Mouse (Mus musculus) CH12.LX (cell line): ENCODE data around the gene Ces2e. TPM values are rescaled to one million over a fixed set of nuclear protein-coding genes. Genes with fewer than 3 reads are reported as not detected.
"Not testable (repeated sequence)": the region's sequence is repeated elsewhere in the genome, so short reads cannot be mapped to it uniquely, and the experiment has no call there.

ENCODE experiments used
- DNase-seq: peaks from one replicate; pipeline ENCODE4 v3.0.0-alpha.2; 2013; ENCODE audit errors: extremely low read depth
- H3K27ac ChIP-seq: 2 replicates; pipeline ENCODE4 v1.5.1; 2012; ENCODE audit warnings: low read depth, mild to moderate bottlenecking, control low read depth, moderate library complexity; ENCODE audit not compliant: insufficient read depth
- H3K27me3 ChIP-seq: replicated peaks from 2 replicates; pipeline ENCODE3; 2012; ENCODE audit warnings: inconsistent platforms
- H3K36me3 ChIP-seq, 2 experiments: replicated peaks in 1 of 2; 2 replicates each; pipeline versions ENCODE3 to v1.6.1; 2012; ENCODE audit warnings: inconsistent platforms in 1 of 2, low read length in 1 of 2, mild to moderate bottlenecking in 1 of 2, mixed read lengths in 1 of 2, moderate library complexity in 1 of 2; ENCODE audit not compliant: control insufficient read depth in 1 of 2, insufficient read depth in 1 of 2
- H3K4me1 ChIP-seq, 2 experiments: 2 replicates each; pipeline ENCODE4 v1.6.1; 2012; ENCODE audit warnings: inconsistent platforms in 1 of 2, moderate library complexity in 1 of 2; ENCODE audit not compliant: insufficient read depth in 2 of 2, control insufficient read depth in 1 of 2
- H3K4me2 ChIP-seq: 2 replicates; pipeline ENCODE4 v1.6.1; 2012; ENCODE audit warnings: low read depth, mild to moderate bottlenecking, control low read depth; ENCODE audit not compliant: poor library complexity, insufficient read depth, severe bottlenecking
- H3K4me3 ChIP-seq, 3 experiments: fragments of 150-350 bp in 1 of 3; sonication (generic) in 1 of 3; replicated peaks in 1 of 3; 2 replicates each; pipeline versions ENCODE3 to v1.5.1; 2011 to 2012; ENCODE audit warnings: low read depth in 2 of 3, low read length in 2 of 3, mild to moderate bottlenecking in 2 of 3, moderate library complexity in 2 of 3, control low read depth in 1 of 3, improper control_type of control experiment in 1 of 3, inconsistent platforms in 1 of 3, mixed read lengths in 1 of 3; ENCODE audit not compliant: poor library complexity in 1 of 3
- H3K79me2 ChIP-seq: replicated peaks from 2 replicates; pipeline ENCODE4 v1.6.1; 2012; ENCODE audit warnings: mild to moderate bottlenecking, moderate library complexity; ENCODE audit not compliant: control insufficient read depth, poor library complexity, insufficient read depth, severe bottlenecking; ENCODE audit errors: extremely low read depth
- H3K9ac ChIP-seq: 2 replicates; pipeline ENCODE4 v1.6.1; 2012; ENCODE audit warnings: low read depth, mild to moderate bottlenecking, control low read depth, moderate library complexity; ENCODE audit not compliant: insufficient read depth
- H3K9me3 ChIP-seq: replicated peaks from 2 replicates; pipeline ENCODE3; 2012; ENCODE audit warnings: low read length, inconsistent platforms, mixed read lengths
- CHD2 ChIP-seq: IDR thresholded peaks from 2 replicates; pipeline ENCODE4 v1.6.1; 2011; ENCODE audit warnings: low read length, improper control_type of control experiment
- CTCF ChIP-seq, 2 experiments: IDR thresholded peaks in 1 of 2; conservative IDR thresholded peaks in 1 of 2; 2 replicates each; pipeline ENCODE4 v1.5.1; 2011 to 2012; ENCODE audit warnings: low read depth in 2 of 2, low read length in 2 of 2, improper control_type of control experiment in 1 of 2, inconsistent platforms in 1 of 2, mild to moderate bottlenecking in 1 of 2, moderate library complexity in 1 of 2
- EP300 ChIP-seq: IDR thresholded peaks from 2 replicates; pipeline ENCODE4 v1.6.1; 2011; ENCODE audit warnings: low read length, improper control_type of control experiment
- ETS1 ChIP-seq: conservative IDR thresholded peaks from 2 replicates; pipeline ENCODE4 v1.6.1; 2012; ENCODE audit warnings: low read depth, mild to moderate bottlenecking, inconsistent platforms, low read length, improper control_type of control experiment, moderate library complexity
- HCFC1 ChIP-seq: IDR thresholded peaks from 2 replicates; pipeline ENCODE4 v1.6.1; 2012; ENCODE audit warnings: low read depth, mild to moderate bottlenecking, inconsistent platforms, low read length, improper control_type of control experiment
- NELFE ChIP-seq: IDR thresholded peaks from 2 replicates; pipeline ENCODE4 v1.6.1; 2011; ENCODE audit warnings: low read depth, low read length, improper control_type of control experiment
- RAD21 ChIP-seq: IDR thresholded peaks from 2 replicates; pipeline ENCODE4 v1.6.1; 2011; ENCODE audit warnings: low read depth, mild to moderate bottlenecking, low read length, improper control_type of control experiment, moderate library complexity
- SMC3 ChIP-seq: IDR thresholded peaks from 2 replicates; pipeline ENCODE4 v1.6.1; 2011; ENCODE audit warnings: low read depth, low read length, improper control_type of control experiment
- dilution Hi-C: fragments of 300-500 bp; cut with MboI; formaldehyde crosslinking; loops from 2 replicates; pipeline ENCODE4 v1.14.3; 2020; ENCODE audit warnings: low sequenced_read_pairs; ENCODE audit not compliant: extremely low pct_unique_long_range_greater_than_20kb, extremely low pct_ligation_motif_present
- in situ Hi-C: fragments of 300-500 bp; cut with MboI; formaldehyde crosslinking; loops from 3 replicates; pipeline ENCODE4 v1.14.3; 2019; ENCODE audit warnings: low sequenced_read_pairs, low pct_ligation_motif_present, low pct_unique_long_range_greater_than_20kb, mixed read lengths
- polyA plus RNA-seq: library from polyadenylated mRNA; unstranded; fragments of >175 nt; gene quantifications from 2 replicates; pipeline ENCODE4 v1.2.1, GENCODE M21; 2012; ENCODE audit warnings: low read depth; ENCODE audit not compliant: insufficient read length
- total RNA-seq, 2 experiments: library from RNA; depleted of rRNA; stranded (reverse); fragments of 300-350 nt in 1 of 2; fragments of >200 nt in 1 of 2; gene quantifications; 2 replicates each; pipeline ENCODE4 v1.2.3; 2012 to 2014

Gene Ces2e
- total RNA-seq (2012; rRNA removed) = 0.04 TPM in 1 of 2 replicates, not detected in the other
- total RNA-seq (2014; rRNA removed) = 0.11 TPM in 1 of 2 replicates, not detected in the other
- polyA plus RNA-seq = not detected in 2 replicates

DNA sequence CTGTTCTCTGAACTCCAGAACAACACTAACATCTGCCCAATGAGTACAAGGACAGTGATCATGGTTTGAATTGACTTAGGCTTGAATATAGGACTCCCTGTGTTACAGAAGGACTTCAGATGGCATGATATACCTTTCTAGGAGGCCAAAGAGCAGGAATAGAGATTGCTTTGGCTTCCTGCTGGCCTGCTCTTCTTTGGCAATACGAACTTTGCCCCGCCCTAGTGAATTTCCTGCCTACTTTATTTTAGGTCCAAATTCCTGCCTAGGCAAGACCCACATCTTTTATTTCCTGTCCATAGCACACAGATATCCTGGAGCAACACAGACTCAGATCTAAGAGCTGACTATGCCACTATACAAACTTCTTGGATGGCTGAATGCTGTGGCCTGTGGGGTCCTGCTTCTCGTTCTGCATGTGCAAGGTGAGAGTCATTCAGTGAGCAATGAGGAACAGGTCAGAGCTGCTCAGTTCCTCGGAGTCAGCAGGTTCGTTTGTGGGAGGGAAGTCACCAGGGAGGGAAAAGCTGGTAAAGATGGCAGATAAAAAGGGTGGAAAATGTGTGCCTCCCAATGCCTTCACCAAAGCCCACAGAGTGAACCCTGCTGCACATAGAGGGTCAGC, at the start of gene Ces2e:
Gene Ces2e (plus strand): TSS at position 289 of the 625 bp plus-strand sequence.
- peaks cover 0 to 5% of the 10 kb centered on the region in 2 experiments; a peak in 1 of 4 replicates for H3K4me1 ChIP-seq
- no peaks in the 10 kb centered on the region for H3K9me3 ChIP-seq
- no peak within 1 kb of the TSS for H3K9ac ChIP-seq
- no peaks in the 10 kb centered on the region for H3K36me3 ChIP-seq
- dilution Hi-C loops (no loop called here), in situ Hi-C loops (loop anchor here (10.0 kb wide), 1 partner anchor 91 kb away; the partner anchor contains the start of gene Ces2b)
- H3K4me2 ChIP-seq = no peak within 1 kb of the TSS
- TF ChIP-seq EP300 (no peak), CHD2 (no peak), ETS1 (no peak), HCFC1 (no peak), CTCF (conservative IDR thresholded peaks at IDR 0.05 in 1 of 2, IDR thresholded peaks at IDR 0.05 in 1 of 2; ENCODE audit: low read depth in 2 of 2, low read length in 2 of 2) (no peak)
- H3K27ac ChIP-seq = no peak within 1 kb of the TSS
- no peak for DNase-seq
- H3K4me3 ChIP-seq = no peak within 1 kb of the TSS
- no peaks in the 10 kb centered on the region for H3K27me3 ChIP-seq
- no peaks in the 10 kb centered on the region for H3K79me2 ChIP-seq

DNA sequence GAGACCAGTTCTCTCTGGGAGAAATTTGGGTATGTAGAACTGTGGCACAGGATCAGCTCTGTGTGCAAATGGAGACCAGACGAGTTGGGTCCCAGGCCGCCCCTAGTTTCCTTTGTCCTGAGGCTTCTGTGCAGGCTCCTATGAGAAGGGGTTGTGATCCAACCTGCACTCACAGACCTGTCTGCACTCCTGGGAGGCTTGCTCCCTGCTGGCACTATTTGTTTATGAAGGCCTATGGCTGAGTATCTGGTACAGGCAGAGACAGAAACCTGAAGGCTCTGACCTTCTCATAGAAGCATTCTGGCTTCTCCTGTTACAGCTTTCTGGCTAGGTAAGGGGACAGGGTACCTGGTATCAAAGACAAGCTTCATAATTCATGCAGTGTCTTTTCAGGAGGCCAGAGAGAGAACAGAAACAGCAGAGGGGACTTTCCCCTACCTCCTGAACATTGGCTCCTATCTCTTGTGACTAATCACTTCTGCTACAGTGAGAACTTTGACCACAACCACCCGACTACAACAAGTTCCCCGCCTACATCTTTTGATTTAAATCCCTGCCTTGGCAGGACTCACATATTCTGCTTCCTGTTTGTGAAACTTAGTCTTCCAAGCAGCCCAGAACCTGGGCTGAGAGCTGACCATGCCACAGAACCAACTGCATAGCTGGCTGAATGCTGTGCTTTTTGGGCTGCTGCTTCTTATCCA, 39.7 kb upstream of the Ces2e start:
- H3K9ac ChIP-seq, H3K4me1 ChIP-seq, H3K4me2 ChIP-seq, H3K4me3 ChIP-seq, H3K9me3 ChIP-seq, H3K27ac ChIP-seq, H3K36me3 ChIP-seq, H3K79me2 ChIP-seq, H3K27me3 ChIP-seq, in situ Hi-C loops, DNase-seq, dilution Hi-C loops: not testable (repeated sequence)

DNA sequence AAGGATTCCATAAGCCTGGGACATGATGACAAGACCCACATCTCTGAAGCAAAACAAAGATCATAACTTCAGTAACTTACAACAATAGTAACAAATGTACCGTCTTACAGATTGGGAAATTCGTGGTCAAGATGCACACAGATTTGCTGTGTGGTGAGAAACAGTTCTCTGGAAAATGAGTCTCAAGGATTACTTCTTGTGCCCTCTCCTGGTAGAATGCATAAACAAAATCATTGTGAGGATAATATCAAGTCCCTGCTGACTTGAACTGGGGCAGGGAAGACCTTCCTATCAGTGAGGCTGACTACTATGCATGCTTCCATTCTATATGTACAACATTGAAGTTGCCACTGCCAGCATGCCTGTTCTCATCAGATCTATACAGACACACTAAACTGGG, 24.3 kb upstream of the Ces2e start:
- Histone ChIP-seq H3K27ac (no peak overlapping the region), H3K27me3 (no peaks in the 10 kb centered on the region), H3K36me3 (no peaks in the 10 kb centered on the region), H3K4me1 (peaks cover 0 to 5% of the 10 kb centered on the region in 2 experiments; a peak in 1 of 4 replicates), H3K9ac (no peak overlapping the region), H3K9me3 (no peaks in the 10 kb centered on the region), H3K4me2 (no peak overlapping the region), H3K4me3 (no peak overlapping the region), H3K79me2 (no peaks in the 10 kb centered on the region)
- dilution Hi-C loops (no loop called here), in situ Hi-C loops (loop anchor here (5.0 to 25.0 kb wide), 2 partner anchors 74 to 139 kb away; no protein-coding TSS in a partner anchor)
- peak; percentile 10 for DNase-seq
- TF ChIP-seq SMC3 = peak; percentile 70
- peak; percentile 61 for TF ChIP-seq RAD21
- no peak for TF ChIP-seq NELFE
- TF ChIP-seq CTCF (conservative IDR thresholded peaks at IDR 0.05 in 1 of 2, IDR thresholded peaks at IDR 0.05 in 1 of 2; ENCODE audit: low read depth in 2 of 2, low read length in 2 of 2) = peak in 1 of 2 experiments; percentile 60; a peak in 2 of 4 replicates
